Mouse (Mus musculus): Measurements from ENCODE around the gene Rtf1. TPM values are rescaled to one million over a fixed set of nuclear protein-coding genes. Genes with fewer than 3 reads are reported as not detected.

Rtf1 gene
- polyA plus RNA-seq, 1 experiment from 2014 or later, result 39.0 TPM

- Histone ChIP-seq H3K4me2 (ENCODE audit: low read length) (peak overlapping the region; percentile 99), H3K36me3 (ENCODE audit: insufficient read depth, low read length) (no peaks in the 10 kb centered on the region), H3K4me3 (replicated peaks; ENCODE audit: low read depth, low read length) (peak overlapping the region; percentile 67), H3K4me1 (replicated peaks; ENCODE audit: insufficient read depth, low read length) (peaks cover 19% of the 10 kb centered on the region), H3K27me3 (ENCODE audit: insufficient read depth, low read length) (peaks cover 11% of the 10 kb centered on the region), H3K27ac (no peak overlapping the region), H3K9ac (ENCODE audit: low read depth, low read length) (peak overlapping the region; percentile 52), H3K9me3 (replicated peaks; ENCODE audit: low read length) (no peaks in the 10 kb centered on the region)
- TF ChIP-seq CTCF (IDR thresholded peaks at IDR 0.05; ENCODE audit: low read depth), result no peak
- WGBS, result 1% methylated on average over 54 of the region's 70 CpGs
- ATAC-seq (replicated peaks; ENCODE audit: low FRiP score, low read depth) (0 out of 2 replicates have a peak, but pooled peaks have one; percentile 29), DNase-seq (ENCODE audit: low spot score) (no peak)
These were observed 67.8 kb downstream of the Rtf1 start for GRCm38 (mm10) chr2:119742461-119743175.

DNA sequence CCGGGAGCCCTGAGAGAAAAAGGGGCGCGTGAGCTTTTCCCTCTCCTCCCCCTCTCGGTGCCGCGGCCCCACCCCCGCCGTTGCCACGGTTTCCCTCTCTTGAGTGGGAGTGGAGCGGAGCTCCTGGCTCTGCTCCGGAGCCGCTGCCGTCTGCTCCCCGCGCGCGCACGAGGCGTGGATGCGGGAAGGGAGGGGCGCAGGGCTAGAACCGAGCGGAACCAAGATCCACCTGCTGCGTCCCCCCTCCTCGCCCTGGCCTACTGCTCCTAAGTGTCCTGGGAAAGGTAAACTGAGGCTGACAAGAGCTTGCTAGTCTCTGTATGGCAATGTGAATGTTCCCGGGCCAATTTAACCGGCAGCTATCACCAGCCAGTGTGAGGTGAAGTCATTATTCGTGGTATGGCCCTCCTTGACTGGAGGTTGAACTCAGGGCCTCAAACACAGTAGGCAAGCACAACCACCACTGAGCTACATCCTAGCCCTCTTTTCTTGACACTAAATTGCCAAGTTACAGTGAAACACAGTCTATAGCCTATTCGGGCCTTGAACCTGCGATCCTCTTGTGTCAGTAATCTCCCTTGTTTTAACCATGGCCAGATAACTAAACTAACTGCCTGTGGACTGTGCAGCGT is 68.4 kb downstream of the Rtf1 start:
- no peaks in the 10 kb centered on the region for H3K9me3 ChIP-seq (replicated peaks; ENCODE audit: low read length)
- peak overlapping the region; percentile 52; the same call in 1 of the 2 replicates for H3K9ac ChIP-seq (ENCODE audit: low read depth, low read length)
- no peak for TF ChIP-seq CTCF (IDR thresholded peaks at IDR 0.05; ENCODE audit: low read depth)
- no peak for ATAC-seq (replicated peaks; ENCODE audit: low FRiP score, low read depth)
- H3K4me1 ChIP-seq (replicated peaks; ENCODE audit: insufficient read depth, low read length), result peaks cover 19% of the 10 kb centered on the region
- peak overlapping the region; percentile 99 for H3K4me2 ChIP-seq (ENCODE audit: low read length)
- H3K27ac ChIP-seq, result no peak overlapping the region
- H3K4me3 ChIP-seq (replicated peaks; ENCODE audit: low read depth, low read length), result peak overlapping the region; percentile 67
- H3K27me3 ChIP-seq (ENCODE audit: insufficient read depth, low read length), result peaks cover 11% of the 10 kb centered on the region
- 13% methylated on average over 24 of the region's 31 CpGs for WGBS
- H3K36me3 ChIP-seq (ENCODE audit: insufficient read depth, low read length), result no peaks in the 10 kb centered on the region
- no peak for DNase-seq (ENCODE audit: low spot score)

- DNase-seq (ENCODE audit: low spot score) (no peak), ATAC-seq (replicated peaks; ENCODE audit: low FRiP score, low read depth) (no peak)
- no peak overlapping the region for H3K27ac ChIP-seq
- peak overlapping the region; percentile 99 for H3K4me2 ChIP-seq (ENCODE audit: low read length)
- WGBS, result 18% methylated on average over 22 of the region's 22 CpGs
- H3K9me3 ChIP-seq (replicated peaks; ENCODE audit: low read length), result no peaks in the 10 kb centered on the region
- peaks cover 11% of the 10 kb centered on the region for H3K27me3 ChIP-seq (ENCODE audit: insufficient read depth, low read length)
- H3K4me1 ChIP-seq (replicated peaks; ENCODE audit: insufficient read depth, low read length), result peaks cover 19% of the 10 kb centered on the region
- H3K9ac ChIP-seq (ENCODE audit: low read depth, low read length), result no peak overlapping the region
- no peaks in the 10 kb centered on the region for H3K36me3 ChIP-seq (ENCODE audit: insufficient read depth, low read length)
- no peak for TF ChIP-seq CTCF (IDR thresholded peaks at IDR 0.05; ENCODE audit: low read depth)
- no peak overlapping the region; the same call in 1 of the 2 replicates for H3K4me3 ChIP-seq (replicated peaks; ENCODE audit: low read depth, low read length)
These were observed 68.9 kb downstream of the Rtf1 start for GRCm38 (mm10) chr2:119743808-119744162.

- H3K36me3 ChIP-seq (ENCODE audit: insufficient read depth, low read length), result no peaks in the 10 kb centered on the region
- H3K9ac ChIP-seq (ENCODE audit: low read depth, low read length), result peak overlapping the region; percentile 37; the same call in 1 of the 2 replicates
- peaks cover 11% of the 10 kb centered on the region for H3K27me3 ChIP-seq (ENCODE audit: insufficient read depth, low read length)
- WGBS, result 9% methylated on average over 46 of the region's 46 CpGs
- peaks cover 19% of the 10 kb centered on the region for H3K4me1 ChIP-seq (replicated peaks; ENCODE audit: insufficient read depth, low read length)
- H3K4me3 ChIP-seq (replicated peaks; ENCODE audit: low read depth, low read length), result 0 out of 2 replicates have a peak overlapping the region, but pooled peaks have one; percentile 13
- ATAC-seq (replicated peaks; ENCODE audit: low FRiP score, low read depth) (no peak), DNase-seq (ENCODE audit: low spot score) (peak; percentile 48)
- TF ChIP-seq CTCF (IDR thresholded peaks at IDR 0.05; ENCODE audit: low read depth), result peak; percentile 11; the same call in 1 of the 2 replicates
- H3K4me2 ChIP-seq (ENCODE audit: low read length), result peak overlapping the region; percentile 99
- H3K27ac ChIP-seq, result no peak overlapping the region
- no peaks in the 10 kb centered on the region for H3K9me3 ChIP-seq (replicated peaks; ENCODE audit: low read length)
These were observed 69.6 kb downstream of the Rtf1 start for GRCm38 (mm10) chr2:119744163-119745111.

GRCm38 (mm10) chr2:119745281-119745680 is 70.4 kb downstream of the Rtf1 start:
- no peak overlapping the region for H3K9ac ChIP-seq (ENCODE audit: low read depth, low read length)
- H3K27ac ChIP-seq, result no peak overlapping the region
- peak; percentile 44 for DNase-seq (ENCODE audit: low spot score)
- no peak overlapping the region for H3K4me3 ChIP-seq (replicated peaks; ENCODE audit: low read depth, low read length)
- no peaks in the 10 kb centered on the region for H3K36me3 ChIP-seq (ENCODE audit: insufficient read depth, low read length)
- H3K27me3 ChIP-seq (ENCODE audit: insufficient read depth, low read length), result peaks cover 11% of the 10 kb centered on the region
- H3K9me3 ChIP-seq (replicated peaks; ENCODE audit: low read length), result no peaks in the 10 kb centered on the region
- peak; percentile 59 for TF ChIP-seq CTCF (IDR thresholded peaks at IDR 0.05; ENCODE audit: low read depth)
- H3K4me2 ChIP-seq (ENCODE audit: low read length), result no peak overlapping the region
- no peak for ATAC-seq (replicated peaks; ENCODE audit: low FRiP score, low read depth)
- peaks cover 19% of the 10 kb centered on the region for H3K4me1 ChIP-seq (replicated peaks; ENCODE audit: insufficient read depth, low read length)
- 8% methylated on average over 1 of the region's 1 CpGs for WGBS

DNA sequence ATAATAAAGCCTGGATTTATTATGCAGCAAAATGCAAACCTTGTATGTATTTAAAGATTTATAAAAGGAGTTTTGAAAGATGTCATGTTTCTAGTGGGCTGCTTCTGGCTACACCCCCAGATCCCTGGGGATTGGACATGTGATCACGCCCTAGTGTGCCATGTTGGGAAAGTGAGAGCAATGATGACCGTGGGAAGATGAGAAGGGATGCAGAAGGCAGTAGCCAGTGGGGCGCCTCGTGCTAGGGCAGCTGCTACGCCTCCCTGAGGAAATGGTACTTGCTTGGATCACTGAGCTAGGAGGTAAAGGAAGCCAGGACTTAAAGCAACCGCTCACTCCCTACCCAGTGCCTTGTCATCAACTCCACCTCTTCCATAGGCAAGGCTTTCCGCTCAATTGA is 72.7 kb downstream of the Rtf1 start:
- 54% methylated on average over 7 of the region's 7 CpGs for WGBS
- Histone ChIP-seq H3K27me3 (ENCODE audit: insufficient read depth, low read length) (peaks cover 11% of the 10 kb centered on the region), H3K4me2 (ENCODE audit: low read length) (no peak overlapping the region), H3K4me1 (replicated peaks; ENCODE audit: insufficient read depth, low read length) (peaks cover 17% of the 10 kb centered on the region), H3K36me3 (ENCODE audit: insufficient read depth, low read length) (no peaks in the 10 kb centered on the region), H3K27ac (no peak overlapping the region), H3K4me3 (replicated peaks; ENCODE audit: low read depth, low read length) (no peak overlapping the region), H3K9me3 (replicated peaks; ENCODE audit: low read length) (no peaks in the 10 kb centered on the region), H3K9ac (ENCODE audit: low read depth, low read length) (no peak overlapping the region)
- ATAC-seq (replicated peaks; ENCODE audit: low FRiP score, low read depth), result no peak
- TF ChIP-seq CTCF (IDR thresholded peaks at IDR 0.05; ENCODE audit: low read depth), result no peak
- no peak for DNase-seq (ENCODE audit: low spot score)

Data from kidney, postnatal 0 days (tissue).